Mouse (Mus musculus) thymus, adult 2 months (tissue): ENCODE measurements around the gene Igf1r. TPM values are rescaled to one million over a fixed set of nuclear protein-coding genes. Genes with fewer than 3 reads are reported as not detected.

Source experiments
- DNase-seq: peaks from one replicate; pipeline ENCODE4 v3.0.0; 2021
- H3K27ac ChIP-seq: fragments of 200-500 bp; 2 replicates; pipeline ENCODE4 v1.5.1; 2012; ENCODE audit warnings: low read length, control low read depth; ENCODE audit not compliant: control insufficient read depth, insufficient read depth
- H3K27me3 ChIP-seq: fragments of 200-500 bp; 2 replicates; pipeline ENCODE4 v1.6.1; 2012; ENCODE audit warnings: mild to moderate bottlenecking, low read length, moderate library complexity, mixed read lengths; ENCODE audit not compliant: control insufficient read depth, insufficient read depth
- H3K36me3 ChIP-seq: fragments of 200-500 bp; 2 replicates; pipeline ENCODE4 v1.6.1; 2012; ENCODE audit warnings: mild to moderate bottlenecking, low read length, moderate library complexity; ENCODE audit not compliant: control insufficient read depth, insufficient read depth
- H3K4me1 ChIP-seq: fragments of 200-500 bp; replicated peaks from 2 replicates; pipeline ENCODE4 v1.6.1; 2012; ENCODE audit warnings: low read length; ENCODE audit not compliant: control insufficient read depth, insufficient read depth
- H3K4me3 ChIP-seq: fragments of 200-500 bp; 2 replicates; pipeline ENCODE4 v1.5.1; 2012; ENCODE audit warnings: mild to moderate bottlenecking, low read length, control low read depth, moderate library complexity; ENCODE audit not compliant: control insufficient read depth, insufficient read depth
- CTCF ChIP-seq: fragments of 200-500 bp; IDR thresholded peaks from 2 replicates; pipeline ENCODE4 v1.5.1; 2012; ENCODE audit warnings: mild to moderate bottlenecking, control low read depth, low read length, moderate library complexity, borderline replicate concordance; ENCODE audit not compliant: control insufficient read depth, poor library complexity, insufficient read depth; ENCODE audit errors: extremely low read depth
- POLR2A ChIP-seq: fragments of 200-500 bp; IDR thresholded peaks from 2 replicates; pipeline ENCODE4 v1.6.1; 2012; ENCODE audit warnings: mild to moderate bottlenecking, low read length, control low read depth, moderate library complexity; ENCODE audit not compliant: control insufficient read depth, poor library complexity, insufficient read depth; ENCODE audit errors: extremely low read depth
- WGBS: fragments of 180-500 bp; shearing (Covaris S2); methylation state at CpG from one replicate; pipeline ENCODE4 v1.1.7; 2018; 5-methylcytosine and 5-hydroxymethylcytosine counted together
- polyA plus RNA-seq: library from polyadenylated mRNA; depleted of rRNA; stranded (reverse); fragments of >200 nt; gene quantifications from 2 replicates; pipeline ENCODE4 v1.2.3, GENCODE M21; 2012

The Igf1r gene
- polyA plus RNA-seq, 1 experiment: 9.2 TPM

DNA sequence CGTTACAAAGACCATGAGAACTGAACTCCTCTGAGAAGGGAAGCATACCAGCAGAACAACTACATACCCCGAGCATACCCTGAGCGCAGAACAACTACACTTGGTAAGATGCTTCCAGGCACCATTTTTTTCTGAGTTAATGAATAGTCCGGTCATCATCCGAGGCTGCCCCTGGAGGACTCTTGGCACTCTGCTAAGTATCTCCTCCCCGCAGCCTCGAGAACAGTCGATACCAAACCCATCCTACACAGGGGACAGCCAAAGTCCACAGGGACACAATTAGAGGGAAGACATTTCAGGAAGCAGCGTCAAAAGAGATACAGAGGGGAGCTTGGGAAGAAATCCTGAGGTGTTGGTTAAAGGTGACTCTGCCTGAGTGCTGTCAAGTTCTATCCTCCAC lies 288.6 kb downstream of the Igf1r start:
- WGBS: 93% methylated on average over 9 of the region's 9 CpGs
- Histone ChIP-seq H3K27me3 (no peaks in the 10 kb centered on the region), H3K36me3 (no peaks in the 10 kb centered on the region), H3K27ac (no peak overlapping the region), H3K4me3 (no peak overlapping the region), H3K4me1 (peaks cover 17% of the 10 kb centered on the region)
- TF ChIP-seq CTCF (no peak), POLR2A (no peak)
- DNase-seq: no peak

DNA sequence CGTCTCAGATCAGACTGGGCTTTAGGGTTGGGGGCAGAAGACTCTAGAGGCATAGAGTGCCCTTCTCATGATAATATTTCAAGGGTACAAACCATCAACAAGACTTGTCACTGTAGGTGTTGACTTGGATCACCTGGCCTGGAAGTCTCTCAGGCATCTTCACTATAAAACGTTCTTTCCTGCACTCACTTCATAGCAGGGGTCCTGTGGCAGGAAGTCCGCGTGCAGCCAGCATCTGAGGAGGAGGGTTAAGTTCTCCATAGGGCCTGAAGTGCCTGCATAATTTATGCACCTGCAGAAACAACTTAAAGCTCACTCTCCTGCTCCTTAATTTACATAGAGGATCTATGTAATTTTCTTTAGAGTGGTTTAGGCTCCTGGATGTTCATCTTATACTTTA lies 293.1 kb downstream of the Igf1r start:
- H3K4me1 ChIP-seq: peaks cover 16% of the 10 kb centered on the region
- TF ChIP-seq POLR2A: no peak
- TF ChIP-seq CTCF: no peak
- H3K36me3 ChIP-seq: no peaks in the 10 kb centered on the region
- H3K4me3 ChIP-seq: no peak overlapping the region
- H3K27me3 ChIP-seq: no peaks in the 10 kb centered on the region
- DNase-seq: no peak
- H3K27ac ChIP-seq: no peak overlapping the region
- 36% methylated on average over 4 of the region's 4 CpGs for WGBS

DNA sequence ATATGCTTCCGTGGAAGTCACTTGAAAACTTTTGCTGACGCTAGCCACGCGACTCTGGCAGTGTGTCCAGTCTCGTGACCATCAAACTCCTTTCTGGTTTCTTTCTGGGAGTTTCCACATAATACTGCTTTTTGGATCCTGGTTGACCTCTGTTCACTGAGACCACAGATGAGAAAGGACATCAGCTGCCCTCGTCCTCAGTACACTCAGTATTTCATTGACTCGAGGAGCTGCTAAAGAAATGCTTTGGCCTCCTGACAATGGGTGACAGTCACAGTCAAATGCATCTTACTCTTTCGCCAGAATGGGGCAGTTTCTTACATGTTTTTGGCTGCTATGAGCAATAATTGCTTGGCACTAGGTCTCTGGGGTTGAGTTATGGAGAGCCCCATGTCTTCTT lies 293.6 kb downstream of the Igf1r start:
- no peak for DNase-seq
- Histone ChIP-seq H3K27ac (no peak overlapping the region), H3K4me3 (no peak overlapping the region), H3K4me1 (peaks cover 16% of the 10 kb centered on the region), H3K36me3 (no peaks in the 10 kb centered on the region), H3K27me3 (no peaks in the 10 kb centered on the region)
- WGBS: 92% methylated on average over 8 of the region's 8 CpGs
- TF ChIP-seq CTCF (no peak), POLR2A (no peak)

GRCm38 (mm10) chr7:68250411-68250810 lies 297.8 kb downstream of the Igf1r start:
- Histone ChIP-seq H3K4me1 (peaks cover 12% of the 10 kb centered on the region), H3K27me3 (no peaks in the 10 kb centered on the region), H3K4me3 (no peak overlapping the region), H3K27ac (no peak overlapping the region), H3K36me3 (no peaks in the 10 kb centered on the region)
- WGBS: 54% methylated on average over 1 of the region's 1 CpGs
- no peak for DNase-seq
- no peak for TF ChIP-seq CTCF
- TF ChIP-seq POLR2A: no peak

- 93% methylated on average over 3 of the region's 3 CpGs for WGBS
- TF ChIP-seq POLR2A (no peak), CTCF (no peak)
- no peak for DNase-seq
- H3K27ac ChIP-seq: peak overlapping the region; percentile 21; the same call in 1 of the 2 replicates
- no peaks in the 10 kb centered on the region for H3K36me3 ChIP-seq
- H3K4me3 ChIP-seq: no peak overlapping the region
- H3K4me1 ChIP-seq: peaks cover 8% of the 10 kb centered on the region
- no peaks in the 10 kb centered on the region for H3K27me3 ChIP-seq
Observed at GRCm38 (mm10) chr7:68250902-68251301, 298.3 kb downstream of the Igf1r start.

GRCm38 (mm10) chr7:68257767-68258166 lies 305.1 kb downstream of the Igf1r start:
- no peak overlapping the region for H3K4me3 ChIP-seq
- no peak for DNase-seq
- peaks cover 23% of the 10 kb centered on the region for H3K4me1 ChIP-seq
- H3K27ac ChIP-seq: no peak overlapping the region
- 20% methylated on average over 2 of the region's 2 CpGs for WGBS
- TF ChIP-seq POLR2A: no peak
- TF ChIP-seq CTCF: no peak
- H3K27me3 ChIP-seq: no peaks in the 10 kb centered on the region
- no peaks in the 10 kb centered on the region for H3K36me3 ChIP-seq

GRCm38 (mm10) chr7:68258326-68259150 lies 305.9 kb downstream of the Igf1r start:
- no peak for DNase-seq
- H3K36me3 ChIP-seq: no peaks in the 10 kb centered on the region
- peaks cover 27% of the 10 kb centered on the region for H3K4me1 ChIP-seq
- H3K27me3 ChIP-seq: no peaks in the 10 kb centered on the region
- TF ChIP-seq POLR2A (no peak), CTCF (no peak)
- no peak overlapping the region for H3K4me3 ChIP-seq
- 66% methylated on average over 17 of the region's 17 CpGs for WGBS
- no peak overlapping the region for H3K27ac ChIP-seq
